Mouse (Mus musculus) intestine, embryonic 14.5 days (tissue): ENCODE results near the gene H1fx. TPM values are rescaled to one million over a fixed set of nuclear protein-coding genes. Genes with fewer than 3 reads are reported as not detected.

ENCODE experiments used
- ATAC-seq: fragments of 200-750 bp; cut with Nextera tagmentation; replicated peaks from 2 replicates; pipeline ENCODE4 v1.8.0; 2017; ENCODE audit warnings: low read depth, moderate number of reproducible peaks, moderate TSS enrichment, moderate library complexity; ENCODE audit not compliant: low FRiP score, low TSS enrichment
- DNase-seq: peaks from one replicate; pipeline ENCODE4 v3.0.0-alpha.2; 2018; ENCODE audit warnings: low spot score
- H3K27ac ChIP-seq: fragments of 300-500 bp; sonication (generic); 2 replicates; pipeline ENCODE4 v1.5.1; 2014; ENCODE audit warnings: low read depth, mild to moderate bottlenecking, control low read depth
- H3K27me3 ChIP-seq: fragments of 300-500 bp; sonication (generic); replicated peaks from 2 replicates; pipeline ENCODE4 v1.6.1; 2014; ENCODE audit warnings: low read length, control low read depth; ENCODE audit not compliant: control insufficient read depth, insufficient read depth
- H3K36me3 ChIP-seq: fragments of 300-500 bp; sonication (generic); 2 replicates; pipeline ENCODE4 v1.6.1; 2014; ENCODE audit warnings: low read length, control low read depth; ENCODE audit not compliant: control insufficient read depth, insufficient read depth
- H3K4me1 ChIP-seq: fragments of 300-500 bp; sonication (generic); replicated peaks from 2 replicates; pipeline ENCODE4 v1.6.1; 2014; ENCODE audit warnings: low read length, control low read depth, mixed read lengths; ENCODE audit not compliant: control insufficient read depth, insufficient read depth
- H3K4me2 ChIP-seq: fragments of 300-500 bp; sonication (generic); 2 replicates; pipeline ENCODE4 v1.6.1; 2014; ENCODE audit warnings: low read length
- H3K4me3 ChIP-seq: fragments of 300-500 bp; sonication (generic); 2 replicates; pipeline ENCODE4 v1.5.1; 2014; ENCODE audit warnings: low read depth, low read length, control low read depth, mixed read lengths
- H3K9ac ChIP-seq: fragments of 300-500 bp; sonication (generic); 2 replicates; pipeline ENCODE4 v1.6.1; 2014; ENCODE audit warnings: mild to moderate bottlenecking, low read length
- H3K9me3 ChIP-seq: fragments of 300-500 bp; sonication (generic); 2 replicates; pipeline ENCODE4 v1.6.1; 2016; ENCODE audit warnings: low read length, control low read depth; ENCODE audit not compliant: control insufficient read depth
- WGBS: fragments of 180-500 bp; shearing (Covaris S2); extraction: QIAGEN DNeasy Blood & Tissue Kit; methylation state at CpG from one replicate; pipeline ENCODE4 v1.1.7; 2014; 5-methylcytosine and 5-hydroxymethylcytosine counted together
- microRNA-seq: library from miRNA; unstranded; fragments of <30 nt; microRNA quantifications from one replicate; pipeline ENCODE4, GENCODE M21; 2016
- polyA plus RNA-seq: library from polyadenylated mRNA; unstranded; fragments of >200 nt; fragmentation: Nextera tagmentation; extraction: Ambion mirVana; gene quantifications from 2 replicates; pipeline ENCODE4 v1.2.1, GENCODE M21; 2014

H1fx gene
- polyA plus RNA-seq, 1 experiment from 2014 or later = 21.1 TPM

DNA sequence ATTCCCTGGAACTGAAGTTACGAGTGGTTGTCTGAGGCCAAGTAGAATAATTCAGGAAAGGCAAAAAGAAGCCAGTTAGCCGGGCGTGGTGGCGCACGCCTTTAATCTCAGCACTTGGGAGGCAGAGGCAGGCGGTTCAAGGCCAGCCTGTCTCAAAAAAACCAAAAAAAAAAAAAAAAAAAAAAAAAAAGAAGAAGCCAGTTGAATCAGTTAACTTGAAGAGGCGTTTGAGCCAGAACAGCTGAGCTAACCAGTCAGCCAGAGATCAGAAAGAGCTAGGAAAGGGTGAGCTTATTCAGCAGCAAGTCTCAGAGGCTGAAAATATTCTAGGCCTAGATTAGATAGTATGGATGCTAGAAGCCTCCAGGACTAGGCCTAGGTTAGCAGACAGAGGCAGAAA is 39.3 kb downstream of the H1fx start:
- Histone ChIP-seq H3K36me3 (no peaks in the 10 kb centered on the region), H3K4me1 (no peaks in the 10 kb centered on the region), H3K27me3 (no peaks in the 10 kb centered on the region), H3K9ac (no peak overlapping the region), H3K4me2 (no peak overlapping the region), H3K27ac (no peak overlapping the region), H3K4me3 (no peak overlapping the region), H3K9me3 (peaks cover 5% of the 10 kb centered on the region; the same call in 1 of the 2 replicates)
- WGBS = 85% methylated on average over 7 of the region's 7 CpGs
- ATAC-seq (no peak), DNase-seq (no peak)

DNA sequence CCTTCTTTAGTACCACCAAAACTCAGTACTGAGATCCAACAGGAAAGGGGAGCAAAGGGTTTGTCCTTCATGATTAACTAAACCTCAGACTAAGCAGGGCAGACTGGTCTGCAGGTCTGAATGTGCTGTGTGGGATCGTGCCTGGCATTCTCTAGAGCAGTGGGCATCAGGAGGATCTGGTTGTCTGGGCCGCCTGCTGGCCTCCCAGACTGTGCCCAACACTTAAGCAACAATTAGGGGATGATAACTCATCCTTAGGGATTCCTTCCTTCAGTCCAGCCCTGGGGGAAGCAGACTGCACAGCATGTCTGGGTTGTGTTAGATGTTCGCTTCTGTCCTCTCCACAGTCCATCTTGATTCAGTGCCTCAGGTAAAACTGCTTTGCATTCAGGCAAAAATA is 42.5 kb downstream of the H1fx start:
- DNase-seq (no peak), ATAC-seq (no peak)
- Histone ChIP-seq H3K27me3 (no peaks in the 10 kb centered on the region), H3K9ac (no peak overlapping the region), H3K9me3 (no peaks in the 10 kb centered on the region), H3K36me3 (peaks cover 28% of the 10 kb centered on the region), H3K4me1 (no peaks in the 10 kb centered on the region), H3K4me2 (no peak overlapping the region), H3K27ac (no peak overlapping the region), H3K4me3 (no peak overlapping the region)
- WGBS = 83% methylated on average over 3 of the region's 3 CpGs

DNA sequence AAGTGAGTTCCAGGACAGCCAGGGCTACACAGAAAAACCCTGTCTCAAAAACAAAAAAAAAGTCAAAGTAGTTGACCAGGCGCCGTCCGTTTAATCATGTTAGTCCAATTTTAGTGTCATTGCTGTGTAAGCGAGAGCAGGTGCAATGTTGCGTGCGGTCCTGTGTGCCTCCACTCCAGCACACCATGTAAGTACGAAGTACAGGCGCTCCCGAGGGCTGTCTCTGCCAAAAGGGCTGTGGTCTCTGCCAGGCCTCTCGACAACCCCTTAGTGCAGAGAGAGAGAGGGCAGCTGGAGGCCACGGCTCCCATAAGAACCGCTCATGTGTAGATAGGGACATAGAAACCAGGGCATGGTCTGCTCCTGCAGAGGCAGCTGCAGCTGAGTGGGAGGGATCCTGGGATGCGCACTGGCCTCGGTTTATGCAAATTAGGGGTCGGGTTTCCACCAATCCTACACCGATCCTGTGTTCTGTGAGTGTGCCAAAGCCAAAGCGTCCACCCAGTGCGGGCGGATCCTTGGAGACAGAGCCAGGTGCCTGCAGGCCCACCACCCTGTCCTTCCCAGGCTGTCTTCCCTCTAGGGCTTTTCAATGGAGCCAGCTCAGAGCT is 44.2 kb downstream of the H1fx start:
- no peak overlapping the region for H3K4me3 ChIP-seq
- no peaks in the 10 kb centered on the region for H3K9me3 ChIP-seq
- no peaks in the 10 kb centered on the region for H3K4me1 ChIP-seq
- H3K27me3 ChIP-seq = no peaks in the 10 kb centered on the region
- no peak overlapping the region for H3K9ac ChIP-seq
- 37% methylated on average over 19 of the region's 19 CpGs for WGBS
- no peak overlapping the region for H3K4me2 ChIP-seq
- peak; percentile 77 for DNase-seq
- H3K27ac ChIP-seq = peak overlapping the region; percentile 27
- peak; percentile 97 for ATAC-seq
- H3K36me3 ChIP-seq = peaks cover 44% of the 10 kb centered on the region

DNA sequence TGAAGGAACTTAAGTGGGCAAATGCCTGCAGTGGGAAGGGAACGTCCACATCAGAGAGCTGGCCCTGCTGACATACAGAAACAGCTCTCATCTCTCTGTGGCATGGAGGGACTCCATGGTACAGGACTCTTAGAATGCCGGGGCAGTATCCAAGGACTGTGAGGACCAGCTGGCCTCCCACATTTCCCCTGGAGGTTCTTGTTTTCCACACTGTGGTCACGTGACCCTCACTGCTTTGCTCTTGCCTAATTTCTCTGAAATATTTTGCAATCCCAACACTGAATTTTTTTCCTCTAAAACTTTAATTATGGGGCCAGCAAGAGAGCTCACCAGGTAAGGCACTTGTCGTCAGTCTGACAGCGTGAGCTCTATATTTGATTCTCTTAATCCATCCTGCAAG is 46.4 kb downstream of the H1fx start:
- WGBS = 89% methylated on average over 5 of the region's 5 CpGs
- Histone ChIP-seq H3K27me3 (no peaks in the 10 kb centered on the region), H3K4me3 (no peak overlapping the region), H3K4me2 (no peak overlapping the region), H3K9me3 (peaks cover 8% of the 10 kb centered on the region; the same call in 1 of the 2 replicates), H3K9ac (no peak overlapping the region), H3K36me3 (peaks cover 56% of the 10 kb centered on the region), H3K4me1 (no peaks in the 10 kb centered on the region), H3K27ac (no peak overlapping the region)
- ATAC-seq (no peak), DNase-seq (no peak)

Small RNA genes within 50 kb of the gene (microRNA-seq; reads per million reads assigned to microRNA genes)
- 0.34 reads per million for gene Gm47286

Other genes with a start within 250 kb of the H1fx start
- gene Gp9, start 203.6 kb downstream of the H1fx start, polyA plus RNA-seq = 1.1 and 3.3 TPM in 2 replicates
- 9.8 and 11.7 TPM in 2 replicates for gene Rab43, start 169.5 kb downstream of the H1fx start, polyA plus RNA-seq
- gene Gm45140, start 145.8 kb downstream of the H1fx start, polyA plus RNA-seq = 2.6 and 3.7 TPM in 2 replicates
- 51.0 and 52.3 TPM in 2 replicates for gene Isy1, start 142.8 kb downstream of the H1fx start, polyA plus RNA-seq
- gene Cnbp, start 130.5 kb downstream of the H1fx start, polyA plus RNA-seq = 1,199 and 1,261 TPM in 2 replicates
- 170 and 172 TPM in 2 replicates for gene Copg1, start 93.8 kb downstream of the H1fx start, polyA plus RNA-seq
- gene Hmces, start 67.7 kb downstream of the H1fx start, polyA plus RNA-seq = 45.1 and 46.1 TPM in 2 replicates
- gene Rab7, start 63.6 kb upstream of the H1fx start, polyA plus RNA-seq = 259 and 277 TPM in 2 replicates
- 384 and 386 TPM in 2 replicates for gene Rpn1, start 102.8 kb upstream of the H1fx start, polyA plus RNA-seq
- 3.7 and 4.7 TPM in 2 replicates for gene Gata2, start 212.3 kb upstream of the H1fx start, polyA plus RNA-seq
- gene Dnajb8, start 240.6 kb upstream of the H1fx start, polyA plus RNA-seq = not detected in 2 replicates